Mouse (Mus musculus) intestine, postnatal 0 days (tissue): ENCODE data around the gene Kdm2a. TPM values are rescaled to one million over a fixed set of nuclear protein-coding genes. Genes with fewer than 3 reads are reported as not detected.

ENCODE experiments used
- ATAC-seq: fragments of 200-750 bp; cut with Nextera tagmentation; 2 replicates; pipeline ENCODE4 v1.8.0; 2017; ENCODE audit warnings: mild to moderate bottlenecking, moderate TSS enrichment, moderate library complexity
- H3K27ac ChIP-seq: fragments of 300-500 bp; sonication (generic); 2 replicates; pipeline ENCODE4 v1.5.1; 2014; ENCODE audit warnings: mild to moderate bottlenecking, low read depth, low read length, moderate library complexity
- H3K27me3 ChIP-seq: fragments of 300-500 bp; sonication (generic); replicated peaks from 2 replicates; pipeline ENCODE4 v1.6.1; 2014; ENCODE audit warnings: low read length, mixed read lengths; ENCODE audit not compliant: control insufficient read depth, insufficient read depth
- H3K36me3 ChIP-seq: fragments of 300-500 bp; sonication (generic); 2 replicates; pipeline ENCODE4 v1.6.1; 2014; ENCODE audit warnings: mild to moderate bottlenecking, moderate library complexity; ENCODE audit not compliant: control insufficient read depth, insufficient read depth
- H3K4me1 ChIP-seq: fragments of 300-500 bp; sonication (generic); replicated peaks from 2 replicates; pipeline ENCODE4 v1.6.1; 2014; ENCODE audit warnings: antibody characterized with exemption, low read length, mixed read lengths; ENCODE audit not compliant: control insufficient read depth, insufficient read depth
- H3K4me2 ChIP-seq: fragments of 300-500 bp; sonication (generic); replicated peaks from 2 replicates; pipeline ENCODE4 v1.6.1; 2014; ENCODE audit warnings: low read depth, mild to moderate bottlenecking, moderate library complexity
- H3K4me3 ChIP-seq: fragments of 300-500 bp; sonication (generic); 2 replicates; pipeline ENCODE4 v1.5.1; 2014; ENCODE audit warnings: low read depth, low read length
- H3K9ac ChIP-seq: fragments of 300-500 bp; sonication (generic); 2 replicates; pipeline ENCODE4 v1.6.1; 2014; ENCODE audit warnings: mild to moderate bottlenecking, low read depth, low read length
- H3K9me3 ChIP-seq: fragments of 300-500 bp; sonication (generic); 2 replicates; pipeline ENCODE4 v1.6.1; 2016; ENCODE audit warnings: mixed run types; ENCODE audit not compliant: control insufficient read depth
- CTCF ChIP-seq: sonication (generic); IDR thresholded peaks from 2 replicates; pipeline ENCODE4 v1.5.1; 2016; ENCODE audit warnings: low read depth, mild to moderate bottlenecking, control low read depth, antibody characterized with exemption, moderate library complexity
- WGBS: fragments of 180-500 bp; shearing (Covaris S2); extraction: QIAGEN DNeasy Blood & Tissue Kit; methylation state at CpG from one replicate; pipeline ENCODE4 v1.1.7; 2014; 5-methylcytosine and 5-hydroxymethylcytosine counted together
- polyA plus RNA-seq: library from polyadenylated mRNA; unstranded; fragments of >200 nt; fragmentation: Nextera tagmentation; extraction: Ambion mirVana; gene quantifications from 2 replicates; pipeline ENCODE4 v1.2.1, GENCODE M21; 2015

Gene Kdm2a
- polyA plus RNA-seq, 1 experiment from 2014 or later = 21.2 TPM

GRCm38 (mm10) chr19:4301735-4302651 lies 96.1 kb downstream of the Kdm2a start:
- H3K4me3 ChIP-seq = peak overlapping the region; percentile 5; the same call in 1 of the 2 replicates
- H3K4me1 ChIP-seq = peaks cover 21% of the 10 kb centered on the region
- no peak overlapping the region for H3K9ac ChIP-seq
- H3K27ac ChIP-seq = peak overlapping the region; percentile 57
- no peaks in the 10 kb centered on the region for H3K27me3 ChIP-seq
- TF ChIP-seq CTCF = no peak
- H3K36me3 ChIP-seq = peaks cover 5% of the 10 kb centered on the region; the same call in 1 of the 2 replicates
- WGBS = 30% methylated on average over 21 of the region's 21 CpGs
- no peak for ATAC-seq
- H3K9me3 ChIP-seq = no peaks in the 10 kb centered on the region
- peak overlapping the region; percentile 46 for H3K4me2 ChIP-seq

- Histone ChIP-seq H3K27me3 (no peaks in the 10 kb centered on the region), H3K36me3 (peaks cover 5% of the 10 kb centered on the region; the same call in 1 of the 2 replicates), H3K9ac (no peak overlapping the region), H3K4me1 (peaks cover 21% of the 10 kb centered on the region), H3K9me3 (no peaks in the 10 kb centered on the region), H3K4me2 (peak overlapping the region; percentile 46), H3K4me3 (no peak overlapping the region), H3K27ac (peak overlapping the region; percentile 57)
- no peak for ATAC-seq
- no peak for TF ChIP-seq CTCF
- 62% methylated on average over 11 of the region's 11 CpGs for WGBS
Measured at GRCm38 (mm10) chr19:4300852-4301734, 97.0 kb downstream of the Kdm2a start.

DNA sequence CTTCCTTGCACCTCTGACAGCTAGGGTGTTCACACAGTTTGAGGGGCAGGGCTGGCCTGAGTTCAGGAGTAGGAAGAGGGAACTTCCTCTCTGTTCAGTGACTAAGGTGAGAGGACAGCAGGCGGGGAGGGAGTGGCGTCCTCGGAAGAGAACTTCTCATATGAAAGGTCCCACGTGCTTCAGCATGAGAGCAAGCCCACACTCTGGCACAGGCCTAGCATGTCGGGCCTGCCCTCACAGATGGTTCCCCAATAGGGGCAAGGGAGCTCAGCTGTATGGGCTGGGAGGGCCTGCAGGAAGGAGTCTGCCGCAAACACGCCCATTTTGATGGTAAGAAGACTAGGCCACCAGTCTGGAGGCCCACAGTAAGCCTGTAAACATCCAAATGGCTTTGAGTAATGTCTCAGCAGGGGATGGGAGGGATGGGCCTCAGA lies 97.8 kb downstream of the Kdm2a start:
- Histone ChIP-seq H3K4me3 (no peak overlapping the region), H3K27me3 (no peaks in the 10 kb centered on the region), H3K4me1 (peaks cover 21% of the 10 kb centered on the region), H3K4me2 (no peak overlapping the region), H3K36me3 (peaks cover 5% of the 10 kb centered on the region; the same call in 1 of the 2 replicates), H3K27ac (peak overlapping the region; percentile 28; the same call in 1 of the 2 replicates), H3K9ac (no peak overlapping the region), H3K9me3 (no peaks in the 10 kb centered on the region)
- 26% methylated on average over 7 of the region's 7 CpGs for WGBS
- ATAC-seq = peak; percentile 25
- TF ChIP-seq CTCF = no peak

DNA sequence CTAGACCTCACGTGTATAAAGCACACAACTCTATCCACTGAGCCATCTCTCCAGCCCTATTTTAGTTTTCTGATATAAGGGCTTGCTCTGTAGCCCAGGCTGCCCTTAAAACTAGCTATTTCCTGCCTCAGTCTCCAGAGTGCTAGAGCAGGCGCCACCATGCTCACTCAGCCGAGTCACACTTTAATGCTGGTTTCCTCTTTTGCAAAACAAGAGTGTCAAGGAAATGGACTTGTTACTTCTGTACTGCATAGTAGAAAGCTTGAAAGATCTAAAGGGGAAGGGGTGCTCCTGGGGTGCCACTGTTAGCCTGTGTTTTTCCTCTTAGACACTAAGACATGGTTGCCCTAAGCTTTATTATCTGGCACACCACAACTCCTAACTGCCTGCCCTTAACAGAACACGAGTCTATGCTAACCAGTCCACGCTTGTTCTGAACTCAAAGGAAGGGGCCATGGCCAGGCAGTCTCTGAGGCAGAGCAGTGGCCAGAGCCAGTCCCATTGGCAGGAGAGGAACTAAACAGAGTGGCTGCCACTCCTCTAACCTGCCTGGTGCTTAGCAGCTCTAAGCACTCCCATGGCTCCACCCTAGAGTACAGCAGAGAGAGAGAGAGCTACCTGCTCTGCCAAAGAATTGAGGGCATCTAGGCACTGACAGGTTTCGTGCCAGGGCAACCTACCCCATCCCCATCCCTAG lies 98.4 kb downstream of the Kdm2a start:
- H3K27ac ChIP-seq = peak overlapping the region; percentile 28; the same call in 1 of the 2 replicates
- peak; percentile 32; the same call in 1 of the 2 replicates for ATAC-seq
- peaks cover 5% of the 10 kb centered on the region; the same call in 1 of the 2 replicates for H3K36me3 ChIP-seq
- H3K27me3 ChIP-seq = no peaks in the 10 kb centered on the region
- H3K4me3 ChIP-seq = no peak overlapping the region
- no peaks in the 10 kb centered on the region for H3K9me3 ChIP-seq
- peaks cover 16% of the 10 kb centered on the region for H3K4me1 ChIP-seq
- no peak for TF ChIP-seq CTCF
- no peak overlapping the region for H3K9ac ChIP-seq
- H3K4me2 ChIP-seq = no peak overlapping the region
- WGBS = 75% methylated on average over 6 of the region's 6 CpGs

GRCm38 (mm10) chr19:4299126-4299525 lies 99.0 kb downstream of the Kdm2a start:
- H3K4me1 ChIP-seq = 0 out of 2 replicates have a peak, but pooled peaks cover 11% of the 10 kb centered on the region

More at GRCm38 (mm10) chr19:4299126-4299525, 99.0 kb downstream of the Kdm2a start:
- 88% methylated on average over 7 of the region's 7 CpGs for WGBS
- H3K27me3 ChIP-seq = no peaks in the 10 kb centered on the region
- no peak overlapping the region for H3K4me3 ChIP-seq
- no peak overlapping the region for H3K27ac ChIP-seq
- ATAC-seq = no peak
- TF ChIP-seq CTCF = no peak
- H3K9ac ChIP-seq = no peak overlapping the region
- H3K9me3 ChIP-seq = no peaks in the 10 kb centered on the region
- H3K36me3 ChIP-seq = peaks cover 5% of the 10 kb centered on the region; the same call in 1 of the 2 replicates
- H3K4me2 ChIP-seq = no peak overlapping the region
